Mouse (Mus musculus): ENCODE data around the gene Nmnat3.

- no peak for TF ChIP-seq CTCF (IDR thresholded peaks at IDR 0.05; ENCODE audit: low read depth, low read length)
- TF ChIP-seq POLR2A (IDR thresholded peaks at IDR 0.05; ENCODE audit: extremely low read depth, insufficient read depth, low read length): no peak
These were observed 145.8 kb downstream of the Nmnat3 start for GRCm38 (mm10) chr9:98433021-98433420.

Data from liver, adult 2 months (tissue).